Mouse (Mus musculus) thymus, adult 2 months (tissue): ENCODE measurements around the gene Ugt1a8.

Experiments used
- CTCF ChIP-seq: fragments of 200-500 bp; IDR thresholded peaks from 2 replicates; pipeline ENCODE4 v1.5.1; 2012; ENCODE audit warnings: mild to moderate bottlenecking, control low read depth, low read length, moderate library complexity, borderline replicate concordance; ENCODE audit not compliant: control insufficient read depth, poor library complexity, insufficient read depth; ENCODE audit errors: extremely low read depth
- POLR2A ChIP-seq: fragments of 200-500 bp; IDR thresholded peaks from 2 replicates; pipeline ENCODE4 v1.6.1; 2012; ENCODE audit warnings: mild to moderate bottlenecking, low read length, control low read depth, moderate library complexity; ENCODE audit not compliant: control insufficient read depth, poor library complexity, insufficient read depth; ENCODE audit errors: extremely low read depth

GRCm38 (mm10) chr1:88195687-88196086 is 108.1 kb downstream of the Ugt1a8 start:
- no peak for TF ChIP-seq POLR2A
- TF ChIP-seq CTCF: no peak
